ENCODE assay signal across 26 mouse cellular contexts in the genomic region with DNA sequence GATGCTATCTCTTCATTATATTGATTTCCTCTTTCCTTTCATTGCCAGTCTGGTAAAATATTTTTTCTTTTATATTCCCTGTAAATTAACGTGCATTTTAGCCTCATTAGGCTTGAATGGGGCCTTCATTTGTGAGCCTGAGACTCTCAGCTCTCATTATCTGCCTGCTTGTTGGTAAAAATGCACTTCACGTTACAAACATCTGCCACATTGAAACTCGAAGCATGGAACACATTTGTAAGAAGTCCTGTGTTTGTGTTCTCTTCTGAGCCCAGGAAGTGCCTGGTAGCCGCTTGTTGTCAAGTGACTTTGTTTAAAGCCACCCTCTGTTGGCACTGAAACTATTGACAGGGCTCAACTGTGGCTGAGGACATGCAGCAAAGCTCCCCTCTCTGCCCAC. TPM values are rescaled to one million over a fixed set of nuclear protein-coding genes. Genes with fewer than 3 reads are reported as not detected.
A peak's percentile ranks its signal among the peaks of the same experiment; 100 is the strongest.
DNase-seq lines count a peak whose midpoint lies in the region; ATAC-seq and TF ChIP-seq lines count a peak whose summit lies in the region.
"Had no signal": no experiment of that assay in that cellular context is flagged by ENCODE, and none has a peak within 500 bp of the region (broad histone marks: within the 10 kb centered on the region; RNA-seq: fewer than 3 reads in every experiment).

No protein-coding gene starts in this region.

- DNase-seq in midbrain, embryonic 11.5 days (ENCODE audit: low spot score, missing footprints), result peak; percentile 51
- DNase-seq in midbrain, postnatal 0 days (ENCODE audit: low spot score), result peak; percentile 29
- DNase-seq in thymus, adult 18-20 months, result no peak
- no peak for DNase-seq in liver, embryonic 11.5 days (ENCODE audit: low spot score)
- DNase-seq: adrenal gland, postnatal 14 days; heart, adult 18-20 months; kidney, adult 8-10 months; kidney, postnatal 25 days; right cerebral cortex, postnatal 25 days had no signal

- H3K27ac ChIP-seq in hindbrain, embryonic 12.5 days, result peak overlapping the region; percentile 44; the same call in 1 of the 2 replicates
- H3K27ac ChIP-seq in hindbrain, embryonic 16.5 days (ENCODE audit: low read depth, low read length), result no peak overlapping the region
- H3K27ac ChIP-seq in midbrain, embryonic 11.5 days (ENCODE audit: low read depth, low read length), result no peak overlapping the region
- no peak overlapping the region for H3K27ac ChIP-seq in midbrain, embryonic 16.5 days (ENCODE audit: low read length)
- peak overlapping the region; percentile 69 for H3K27ac ChIP-seq in forebrain, embryonic 12.5 days
- 0 out of 2 replicates have a peak overlapping the region, but pooled peaks have one; percentile 6 for H3K27ac ChIP-seq in midbrain, postnatal 0 days (ENCODE audit: low read depth, low read length)
- H3K27ac ChIP-seq in liver, embryonic 11.5 days (ENCODE audit: low read depth, low read length), result no peak overlapping the region
- H3K27ac ChIP-seq: heart, embryonic 13.5 days; limb, embryonic 13.5 days; liver, embryonic 14.5 days; lung, embryonic 15.5 days had no signal

- H3K4me1 ChIP-seq in hindbrain, embryonic 12.5 days, result no peaks in the 10 kb centered on the region
- peaks cover 5% of the 10 kb centered on the region; the same call in 1 of the 2 replicates for H3K4me1 ChIP-seq in hindbrain, embryonic 16.5 days (ENCODE audit: control insufficient read depth, insufficient read depth, low read depth, low read length)
- H3K4me1 ChIP-seq in midbrain, embryonic 11.5 days (ENCODE audit: control insufficient read depth, insufficient read depth, low read length), result no peaks in the 10 kb centered on the region
- H3K4me1 ChIP-seq in midbrain, embryonic 16.5 days (ENCODE audit: control insufficient read depth, insufficient read depth, low read length), result 0 out of 2 replicates have a peak, but pooled peaks cover 2% of the 10 kb centered on the region
- H3K4me1 ChIP-seq in forebrain, embryonic 12.5 days, result peaks cover 4% of the 10 kb centered on the region; the same call in 1 of the 2 replicates
- no peaks in the 10 kb centered on the region for H3K4me1 ChIP-seq in midbrain, postnatal 0 days (ENCODE audit: insufficient read depth, low read length)
- H3K4me1 ChIP-seq in liver, embryonic 11.5 days (replicated peaks; ENCODE audit: control insufficient read depth, insufficient read depth, low read length), result no peaks in the 10 kb centered on the region
- H3K4me1 ChIP-seq: heart, embryonic 13.5 days had no signal

- WGBS in hindbrain, embryonic 12.5 days, result 61% methylated on average over 4 of the region's 4 CpGs
- 45% methylated on average over 4 of the region's 4 CpGs for WGBS in hindbrain, embryonic 16.5 days
- WGBS in midbrain, embryonic 11.5 days, result 82% methylated on average over 4 of the region's 4 CpGs
- WGBS in midbrain, embryonic 16.5 days, result 59% methylated on average over 4 of the region's 4 CpGs
- 41% methylated on average over 4 of the region's 4 CpGs for WGBS in forebrain, embryonic 12.5 days
- WGBS in midbrain, postnatal 0 days, result 69% methylated on average over 4 of the region's 4 CpGs
- WGBS in liver, embryonic 11.5 days, result 83% methylated on average over 4 of the region's 4 CpGs

- ATAC-seq in hindbrain, embryonic 12.5 days (ENCODE audit: low FRiP score), result no peak
- ATAC-seq in hindbrain, embryonic 16.5 days, result no peak
- no peak for ATAC-seq in midbrain, embryonic 11.5 days (ENCODE audit: low FRiP score)
- no peak for ATAC-seq in midbrain, embryonic 16.5 days
- no peak for ATAC-seq in forebrain, embryonic 12.5 days (ENCODE audit: low FRiP score)
- no peak for ATAC-seq in midbrain, postnatal 0 days (ENCODE audit: low FRiP score)
- ATAC-seq in liver, embryonic 11.5 days (replicated peaks; ENCODE audit: low FRiP score), result no peak

- H3K9me3 ChIP-seq in hindbrain, embryonic 12.5 days (replicated peaks), result no peaks in the 10 kb centered on the region
- H3K9me3 ChIP-seq in hindbrain, embryonic 16.5 days (ENCODE audit: control insufficient read depth, low read length), result no peaks in the 10 kb centered on the region; the same call in 1 of the 2 replicates
- H3K9me3 ChIP-seq in midbrain, embryonic 11.5 days (ENCODE audit: control insufficient read depth, low read length), result no peaks in the 10 kb centered on the region
- H3K9me3 ChIP-seq in midbrain, embryonic 16.5 days (replicated peaks; ENCODE audit: control insufficient read depth, low read length, poor library complexity, severe bottlenecking), result no peaks in the 10 kb centered on the region
- H3K9me3 ChIP-seq in forebrain, embryonic 12.5 days, result 0 out of 2 replicates have a peak, but pooled peaks cover 6% of the 10 kb centered on the region
- H3K9me3 ChIP-seq in midbrain, postnatal 0 days (ENCODE audit: low read length), result no peaks in the 10 kb centered on the region
- H3K9me3 ChIP-seq in liver, embryonic 11.5 days (ENCODE audit: control insufficient read depth, low read length), result no peaks in the 10 kb centered on the region
- H3K9me3 ChIP-seq: G1E; heart, embryonic 13.5 days; limb, embryonic 13.5 days; lung, embryonic 15.5 days had no signal

- H3K36me3 ChIP-seq in hindbrain, embryonic 12.5 days, result peaks cover 24% of the 10 kb centered on the region
- peaks cover 7% of the 10 kb centered on the region for H3K36me3 ChIP-seq in hindbrain, embryonic 16.5 days (ENCODE audit: control insufficient read depth, insufficient read depth, low read length)
- H3K36me3 ChIP-seq in midbrain, embryonic 11.5 days (ENCODE audit: control insufficient read depth, insufficient read depth, low read length), result peaks cover 10% of the 10 kb centered on the region; the same call in 1 of the 2 replicates
- peaks cover 9% of the 10 kb centered on the region; the same call in 1 of the 2 replicates for H3K36me3 ChIP-seq in midbrain, embryonic 16.5 days (ENCODE audit: control insufficient read depth, insufficient read depth, low read length)
- peaks cover 15% of the 10 kb centered on the region for H3K36me3 ChIP-seq in forebrain, embryonic 12.5 days (replicated peaks)
- H3K36me3 ChIP-seq in midbrain, postnatal 0 days (ENCODE audit: insufficient read depth, low read length), result peaks cover 4% of the 10 kb centered on the region; the same call in 1 of the 2 replicates
- peaks cover 10% of the 10 kb centered on the region for H3K36me3 ChIP-seq in liver, embryonic 11.5 days (ENCODE audit: control insufficient read depth, insufficient read depth, low read length)

- H3K4me2 ChIP-seq in hindbrain, embryonic 12.5 days (replicated peaks), result no peak overlapping the region
- no peak overlapping the region for H3K4me2 ChIP-seq in hindbrain, embryonic 16.5 days (ENCODE audit: low read length)
- H3K4me2 ChIP-seq in midbrain, embryonic 11.5 days, result no peak overlapping the region
- no peak overlapping the region for H3K4me2 ChIP-seq in midbrain, embryonic 16.5 days (ENCODE audit: low read length)
- H3K4me2 ChIP-seq in forebrain, embryonic 12.5 days, result no peak overlapping the region
- H3K4me2 ChIP-seq in midbrain, postnatal 0 days (ENCODE audit: low read depth, low read length, poor library complexity, severe bottlenecking), result no peak overlapping the region
- no peak overlapping the region for H3K4me2 ChIP-seq in liver, embryonic 11.5 days
- H3K4me2 ChIP-seq: heart, embryonic 13.5 days; limb, embryonic 13.5 days; lung, embryonic 15.5 days had no signal

- H3K4me3 ChIP-seq in hindbrain, embryonic 12.5 days, result no peak overlapping the region
- no peak overlapping the region for H3K4me3 ChIP-seq in hindbrain, embryonic 16.5 days (ENCODE audit: low read length)
- H3K4me3 ChIP-seq in midbrain, embryonic 11.5 days (ENCODE audit: low read depth, low read length), result no peak overlapping the region
- no peak overlapping the region for H3K4me3 ChIP-seq in midbrain, embryonic 16.5 days (ENCODE audit: low read depth, low read length)
- no peak overlapping the region for H3K4me3 ChIP-seq in forebrain, embryonic 12.5 days (replicated peaks)
- H3K4me3 ChIP-seq in midbrain, postnatal 0 days (ENCODE audit: low read depth, low read length), result no peak overlapping the region
- H3K4me3 ChIP-seq in liver, embryonic 11.5 days (ENCODE audit: low read depth, low read length), result no peak overlapping the region
- H3K4me3 ChIP-seq: heart, embryonic 13.5 days; limb, embryonic 13.5 days; lung, embryonic 15.5 days had no signal

- H3K9ac ChIP-seq in hindbrain, embryonic 12.5 days, result no peak overlapping the region
- no peak overlapping the region for H3K9ac ChIP-seq in hindbrain, embryonic 16.5 days (ENCODE audit: low read depth, low read length)
- H3K9ac ChIP-seq in midbrain, embryonic 11.5 days (ENCODE audit: low read length), result no peak overlapping the region
- H3K9ac ChIP-seq in midbrain, embryonic 16.5 days (ENCODE audit: low read depth, low read length), result no peak overlapping the region
- no peak overlapping the region for H3K9ac ChIP-seq in forebrain, embryonic 12.5 days
- no peak overlapping the region for H3K9ac ChIP-seq in midbrain, postnatal 0 days (replicated peaks; ENCODE audit: low read length, poor library complexity, severe bottlenecking)
- H3K9ac ChIP-seq in liver, embryonic 11.5 days (ENCODE audit: low read depth, low read length), result no peak overlapping the region
- H3K9ac ChIP-seq: heart, embryonic 13.5 days; limb, embryonic 13.5 days; liver, embryonic 14.5 days; lung, embryonic 15.5 days had no signal

- H3K27me3 ChIP-seq in hindbrain, embryonic 12.5 days, result no peaks in the 10 kb centered on the region
- no peaks in the 10 kb centered on the region for H3K27me3 ChIP-seq in hindbrain, embryonic 16.5 days (replicated peaks; ENCODE audit: control insufficient read depth, insufficient read depth, low read length)
- H3K27me3 ChIP-seq in midbrain, embryonic 11.5 days (ENCODE audit: control insufficient read depth, insufficient read depth, low read length), result no peaks in the 10 kb centered on the region
- no peaks in the 10 kb centered on the region for H3K27me3 ChIP-seq in midbrain, embryonic 16.5 days (ENCODE audit: control insufficient read depth, insufficient read depth, low read depth, low read length)
- peaks cover 13% of the 10 kb centered on the region for H3K27me3 ChIP-seq in forebrain, embryonic 12.5 days
- H3K27me3 ChIP-seq in midbrain, postnatal 0 days (ENCODE audit: insufficient read depth, low read length), result no peaks in the 10 kb centered on the region
- no peaks in the 10 kb centered on the region for H3K27me3 ChIP-seq in liver, embryonic 11.5 days (replicated peaks; ENCODE audit: control insufficient read depth, insufficient read depth, low read length)
- H3K27me3 ChIP-seq: heart, embryonic 13.5 days; limb, embryonic 13.5 days; lung, embryonic 15.5 days had no signal

- TF ChIP-seq CTCF in midbrain, postnatal 0 days (IDR thresholded peaks at IDR 0.05), result no peak

RNA-seq across cellular contexts. Expression of a gene that starts 38.0 kb away (rescaled TPM):
- polyA plus RNA-seq in hindbrain, embryonic 12.5 days (2016; fragmentation: Nextera tagmentation; extraction: Ambion mirVana), result 2.9 and 3.0 TPM in 2 replicates
- polyA plus RNA-seq in hindbrain, embryonic 16.5 days (2015; fragmentation: Nextera tagmentation; extraction: Ambion mirVana), result 40.4 and 49.3 TPM in 2 replicates
- 0.34 and 0.47 TPM in 2 replicates for polyA plus RNA-seq in midbrain, embryonic 11.5 days (2014; fragmentation: Nextera tagmentation; extraction: Ambion mirVana)
- polyA plus RNA-seq in midbrain, embryonic 16.5 days (2015; fragmentation: Nextera tagmentation; extraction: Ambion mirVana), result 23.0 and 32.7 TPM in 2 replicates
- 0.79 and 0.86 TPM in 2 replicates for polyA plus RNA-seq in forebrain, embryonic 12.5 days (2016; fragmentation: Nextera tagmentation; extraction: Ambion mirVana)
- total RNA-seq in midbrain, postnatal 0 days (2014; rRNA removed), result 49.2 and 50.2 TPM in 2 replicates
- polyA plus RNA-seq in midbrain, postnatal 0 days (2015; fragmentation: Nextera tagmentation; extraction: Ambion mirVana), result 43.7 and 46.4 TPM in 2 replicates
- polyA plus RNA-seq in liver, embryonic 11.5 days (2014; fragmentation: Nextera tagmentation; extraction: Ambion mirVana), result not detected in 2 replicates
- total RNA-seq: heart, adult 18-20 months; megakaryocyte progenitor cell, adult 5-6 weeks; neutrophil, adult 5-6 weeks had no signal
- polyA plus RNA-seq: G1E; intestine, embryonic 14.5 days; liver, embryonic 14.5 days; thymus, postnatal 0 days had no signal

RNA-seq across cellular contexts. Expression of a gene that starts 53.2 kb away (rescaled TPM):
- not detected in 2 replicates for polyA plus RNA-seq in hindbrain, embryonic 12.5 days (2016; fragmentation: Nextera tagmentation; extraction: Ambion mirVana)
- polyA plus RNA-seq in hindbrain, embryonic 16.5 days (2015; fragmentation: Nextera tagmentation; extraction: Ambion mirVana), result 0.69 TPM in 1 of 2 replicates, not detected in the other
- polyA plus RNA-seq in midbrain, embryonic 11.5 days (2014; fragmentation: Nextera tagmentation; extraction: Ambion mirVana), result not detected in 2 replicates
- not detected in 2 replicates for polyA plus RNA-seq in midbrain, embryonic 16.5 days (2015; fragmentation: Nextera tagmentation; extraction: Ambion mirVana)
- polyA plus RNA-seq in forebrain, embryonic 12.5 days (2016; fragmentation: Nextera tagmentation; extraction: Ambion mirVana), result not detected in 2 replicates
- total RNA-seq in midbrain, postnatal 0 days (2014; rRNA removed), result not detected in 2 replicates
- polyA plus RNA-seq in midbrain, postnatal 0 days (2015; fragmentation: Nextera tagmentation; extraction: Ambion mirVana), result 0.26 and 0.48 TPM in 2 replicates
- polyA plus RNA-seq in liver, embryonic 11.5 days (2014; fragmentation: Nextera tagmentation; extraction: Ambion mirVana), result not detected in 2 replicates
- total RNA-seq: adrenal gland, postnatal 14 days; G1E; gastrocnemius, adult 8-10 months; heart, adult 18-20 months; heart, postnatal 25 days; megakaryocyte progenitor cell, adult 5-6 weeks; neutrophil, adult 5-6 weeks had no signal
- polyA plus RNA-seq: G1E; heart, embryonic 13.5 days; intestine, embryonic 14.5 days; limb, embryonic 13.5 days; liver, embryonic 14.5 days; lung, embryonic 15.5 days; stomach, embryonic 16.5 days; thymus, postnatal 0 days; urinary bladder, adult 2 months had no signal

Comparison
In these comparisons a context has a peak if more than half of its experiments do, and no peak if none do; other contexts are left out.
1. H3K27ac ChIP-seq: peak in hindbrain, embryonic 12.5 days (single experiment), forebrain, embryonic 12.5 days (single experiment) and midbrain, postnatal 0 days (single experiment); none in hindbrain, embryonic 16.5 days (single experiment), midbrain, embryonic 11.5 days (single experiment), midbrain, embryonic 16.5 days (single experiment) and liver, embryonic 11.5 days (single experiment).
2. DNase-seq: peak in midbrain, embryonic 11.5 days (single experiment) and midbrain, postnatal 0 days (single experiment); none in thymus, adult 18-20 months (0 of 2) and liver, embryonic 11.5 days (single experiment).